Mouse (Mus musculus): ENCODE measurements at regions not wholly inside any gene's neighbourhood (a gene's known extent, or its start where the extent isn't known, plus 50 kb on each side); places are given as distances from the start of the nearest gene placed in this dataset.

- no peak overlapping the region for H3K4me3 ChIP-seq (ENCODE audit: low read depth, low read length)
- WGBS = 70% methylated on average over 8 of the region's 8 CpGs
- no peak for ATAC-seq (replicated peaks; ENCODE audit: low FRiP score)
- no peaks in the 10 kb centered on the region for H3K4me1 ChIP-seq (replicated peaks; ENCODE audit: control insufficient read depth, insufficient read depth, low read length)
- H3K27me3 ChIP-seq (replicated peaks; ENCODE audit: control insufficient read depth, insufficient read depth, low read length) = no peaks in the 10 kb centered on the region
- no peak overlapping the region for H3K27ac ChIP-seq (ENCODE audit: low read depth, low read length)
- no peak overlapping the region for H3K9ac ChIP-seq (ENCODE audit: low read depth, low read length)
- H3K4me2 ChIP-seq = no peak overlapping the region
- H3K36me3 ChIP-seq (ENCODE audit: control insufficient read depth, insufficient read depth, low read length) = no peaks in the 10 kb centered on the region
- DNase-seq (ENCODE audit: low spot score) = no peak
- H3K9me3 ChIP-seq (ENCODE audit: control insufficient read depth, low read length) = no peaks in the 10 kb centered on the region
These were observed 297.2 kb upstream of the Zmiz1 start for GRCm38 (mm10) chr14:25161684-25162321.

GRCm38 (mm10) chr14:25166217-25166616 lies 292.8 kb upstream of the Zmiz1 start:
- ATAC-seq (replicated peaks; ENCODE audit: low FRiP score) (no peak), DNase-seq (ENCODE audit: low spot score) (no peak)
- Histone ChIP-seq H3K9me3 (ENCODE audit: control insufficient read depth, low read length) (no peaks in the 10 kb centered on the region), H3K36me3 (ENCODE audit: control insufficient read depth, insufficient read depth, low read length) (no peaks in the 10 kb centered on the region), H3K4me2 (no peak overlapping the region), H3K27me3 (replicated peaks; ENCODE audit: control insufficient read depth, insufficient read depth, low read length) (no peaks in the 10 kb centered on the region), H3K27ac (ENCODE audit: low read depth, low read length) (no peak overlapping the region), H3K4me1 (replicated peaks; ENCODE audit: control insufficient read depth, insufficient read depth, low read length) (no peaks in the 10 kb centered on the region), H3K4me3 (ENCODE audit: low read depth, low read length) (no peak overlapping the region), H3K9ac (ENCODE audit: low read depth, low read length) (no peak overlapping the region)
- WGBS = 14% methylated on average over 1 of the region's 1 CpGs

GRCm38 (mm10) chr14:25167604-25168003 lies 291.4 kb upstream of the Zmiz1 start:
- H3K4me2 ChIP-seq = no peak overlapping the region
- 67% methylated on average over 4 of the region's 4 CpGs for WGBS
- no peaks in the 10 kb centered on the region for H3K4me1 ChIP-seq (replicated peaks; ENCODE audit: control insufficient read depth, insufficient read depth, low read length)
- DNase-seq (ENCODE audit: low spot score) (no peak), ATAC-seq (replicated peaks; ENCODE audit: low FRiP score) (no peak)
- no peak overlapping the region for H3K27ac ChIP-seq (ENCODE audit: low read depth, low read length)
- no peaks in the 10 kb centered on the region for H3K9me3 ChIP-seq (ENCODE audit: control insufficient read depth, low read length)
- no peak overlapping the region for H3K4me3 ChIP-seq (ENCODE audit: low read depth, low read length)
- H3K36me3 ChIP-seq (ENCODE audit: control insufficient read depth, insufficient read depth, low read length) = no peaks in the 10 kb centered on the region
- H3K9ac ChIP-seq (ENCODE audit: low read depth, low read length) = no peak overlapping the region
- no peaks in the 10 kb centered on the region for H3K27me3 ChIP-seq (replicated peaks; ENCODE audit: control insufficient read depth, insufficient read depth, low read length)

GRCm38 (mm10) chr14:25168310-25168709 lies 290.7 kb upstream of the Zmiz1 start:
- H3K4me1 ChIP-seq (replicated peaks; ENCODE audit: control insufficient read depth, insufficient read depth, low read length) = no peaks in the 10 kb centered on the region
- no peaks in the 10 kb centered on the region for H3K9me3 ChIP-seq (ENCODE audit: control insufficient read depth, low read length)
- ATAC-seq (replicated peaks; ENCODE audit: low FRiP score) = no peak
- no peak overlapping the region for H3K4me3 ChIP-seq (ENCODE audit: low read depth, low read length)
- no peaks in the 10 kb centered on the region for H3K27me3 ChIP-seq (replicated peaks; ENCODE audit: control insufficient read depth, insufficient read depth, low read length)
- H3K36me3 ChIP-seq (ENCODE audit: control insufficient read depth, insufficient read depth, low read length) = no peaks in the 10 kb centered on the region
- WGBS = 56% methylated on average over 5 of the region's 5 CpGs
- no peak overlapping the region for H3K4me2 ChIP-seq
- H3K9ac ChIP-seq (ENCODE audit: low read depth, low read length) = no peak overlapping the region
- no peak overlapping the region for H3K27ac ChIP-seq (ENCODE audit: low read depth, low read length)
- no peak for DNase-seq (ENCODE audit: low spot score)

- H3K27me3 ChIP-seq (replicated peaks; ENCODE audit: control insufficient read depth, insufficient read depth, low read length) = no peaks in the 10 kb centered on the region; the same call in 1 of the 2 replicates
- H3K36me3 ChIP-seq (ENCODE audit: control insufficient read depth, insufficient read depth, low read length) = no peaks in the 10 kb centered on the region
- ATAC-seq (replicated peaks; ENCODE audit: low FRiP score) (no peak), DNase-seq (ENCODE audit: low spot score) (no peak)
- WGBS = 69% methylated on average over 6 of the region's 6 CpGs
- no peak overlapping the region for H3K9ac ChIP-seq (ENCODE audit: low read depth, low read length)
- no peaks in the 10 kb centered on the region for H3K9me3 ChIP-seq (ENCODE audit: control insufficient read depth, low read length)
- H3K4me1 ChIP-seq (replicated peaks; ENCODE audit: control insufficient read depth, insufficient read depth, low read length) = no peaks in the 10 kb centered on the region
- no peak overlapping the region for H3K4me3 ChIP-seq (ENCODE audit: low read depth, low read length)
- no peak overlapping the region for H3K27ac ChIP-seq (ENCODE audit: low read depth, low read length)
- no peak overlapping the region for H3K4me2 ChIP-seq
These were observed 285.7 kb upstream of the Zmiz1 start for GRCm38 (mm10) chr14:25173281-25173680.

- ATAC-seq (replicated peaks; ENCODE audit: low FRiP score) (no peak), DNase-seq (ENCODE audit: low spot score) (no peak)
- no peaks in the 10 kb centered on the region for H3K36me3 ChIP-seq (ENCODE audit: control insufficient read depth, insufficient read depth, low read length)
- no peaks in the 10 kb centered on the region for H3K4me1 ChIP-seq (replicated peaks; ENCODE audit: control insufficient read depth, insufficient read depth, low read length)
- no peak overlapping the region for H3K27ac ChIP-seq (ENCODE audit: low read depth, low read length)
- H3K4me3 ChIP-seq (ENCODE audit: low read depth, low read length) = no peak overlapping the region
- H3K27me3 ChIP-seq (replicated peaks; ENCODE audit: control insufficient read depth, insufficient read depth, low read length) = no peaks in the 10 kb centered on the region; the same call in 1 of the 2 replicates
- no peak overlapping the region for H3K4me2 ChIP-seq
- no peak overlapping the region for H3K9ac ChIP-seq (ENCODE audit: low read depth, low read length)
- H3K9me3 ChIP-seq (ENCODE audit: control insufficient read depth, low read length) = no peaks in the 10 kb centered on the region
- WGBS = 78% methylated on average over 6 of the region's 6 CpGs
These were observed 285.1 kb upstream of the Zmiz1 start for GRCm38 (mm10) chr14:25173873-25174272.

- Histone ChIP-seq H3K36me3 (ENCODE audit: control insufficient read depth, insufficient read depth, low read length) (no peaks in the 10 kb centered on the region), H3K4me3 (ENCODE audit: low read depth, low read length) (no peak overlapping the region), H3K9ac (ENCODE audit: low read depth, low read length) (no peak overlapping the region), H3K4me2 (no peak overlapping the region), H3K9me3 (ENCODE audit: control insufficient read depth, low read length) (no peaks in the 10 kb centered on the region), H3K4me1 (replicated peaks; ENCODE audit: control insufficient read depth, insufficient read depth, low read length) (no peaks in the 10 kb centered on the region), H3K27me3 (replicated peaks; ENCODE audit: control insufficient read depth, insufficient read depth, low read length) (no peaks in the 10 kb centered on the region; the same call in 1 of the 2 replicates), H3K27ac (ENCODE audit: low read depth, low read length) (no peak overlapping the region)
- WGBS = 63% methylated on average over 2 of the region's 2 CpGs
- DNase-seq (ENCODE audit: low spot score) (no peak), ATAC-seq (replicated peaks; ENCODE audit: low FRiP score) (no peak)
These were observed 284.6 kb upstream of the Zmiz1 start for GRCm38 (mm10) chr14:25174402-25174801.

- Histone ChIP-seq H3K9ac (ENCODE audit: low read depth, low read length) (no peak overlapping the region), H3K4me2 (no peak overlapping the region), H3K27ac (ENCODE audit: low read depth, low read length) (no peak overlapping the region), H3K27me3 (replicated peaks; ENCODE audit: control insufficient read depth, insufficient read depth, low read length) (no peaks in the 10 kb centered on the region; the same call in 1 of the 2 replicates), H3K4me1 (replicated peaks; ENCODE audit: control insufficient read depth, insufficient read depth, low read length) (no peaks in the 10 kb centered on the region), H3K9me3 (ENCODE audit: control insufficient read depth, low read length) (no peaks in the 10 kb centered on the region), H3K4me3 (ENCODE audit: low read depth, low read length) (no peak overlapping the region), H3K36me3 (ENCODE audit: control insufficient read depth, insufficient read depth, low read length) (no peaks in the 10 kb centered on the region)
- 54% methylated on average over 6 of the region's 6 CpGs for WGBS
- DNase-seq (ENCODE audit: low spot score) = no peak
- ATAC-seq (replicated peaks; ENCODE audit: low FRiP score) = no peak
These were observed 282.8 kb upstream of the Zmiz1 start for GRCm38 (mm10) chr14:25176206-25176605.

GRCm38 (mm10) chr14:25180126-25180525 lies 278.9 kb upstream of the Zmiz1 start:
- Histone ChIP-seq H3K4me2 (no peak overlapping the region), H3K36me3 (ENCODE audit: control insufficient read depth, insufficient read depth, low read length) (no peaks in the 10 kb centered on the region), H3K4me1 (replicated peaks; ENCODE audit: control insufficient read depth, insufficient read depth, low read length) (no peaks in the 10 kb centered on the region), H3K27me3 (replicated peaks; ENCODE audit: control insufficient read depth, insufficient read depth, low read length) (no peaks in the 10 kb centered on the region), H3K9me3 (ENCODE audit: control insufficient read depth, low read length) (no peaks in the 10 kb centered on the region), H3K9ac (ENCODE audit: low read depth, low read length) (no peak overlapping the region), H3K27ac (ENCODE audit: low read depth, low read length) (no peak overlapping the region), H3K4me3 (ENCODE audit: low read depth, low read length) (no peak overlapping the region)
- WGBS = 82% methylated on average over 9 of the region's 9 CpGs
- ATAC-seq (replicated peaks; ENCODE audit: low FRiP score) (no peak), DNase-seq (ENCODE audit: low spot score) (no peak)

Data from liver, embryonic 11.5 days (tissue).